Mouse (Mus musculus) heart, embryonic 11.5 days (tissue): ENCODE measurements around the gene Vpreb1. TPM values are rescaled to one million over a fixed set of nuclear protein-coding genes. Genes with fewer than 3 reads are reported as not detected.

Experiments
- ATAC-seq: fragments of 200-750 bp; cut with Nextera tagmentation; replicated peaks from 2 replicates; pipeline ENCODE4 v1.8.0; 2017; ENCODE audit warnings: moderate library complexity; ENCODE audit not compliant: insufficient number of reproducible peaks, low FRiP score, low TSS enrichment
- H3K27ac ChIP-seq: fragments of 300-500 bp; sonication (generic); 2 replicates; pipeline ENCODE4 v1.5.1; 2014; ENCODE audit warnings: mild to moderate bottlenecking, low read depth, low read length
- H3K27me3 ChIP-seq: fragments of 300-500 bp; sonication (generic); 2 replicates; pipeline ENCODE4 v1.6.1; 2014; ENCODE audit warnings: mild to moderate bottlenecking, low read length, mixed read lengths; ENCODE audit not compliant: control insufficient read depth, insufficient read depth
- H3K36me3 ChIP-seq: fragments of 300-500 bp; sonication (generic); 2 replicates; pipeline ENCODE4 v1.6.1; 2014; ENCODE audit warnings: mild to moderate bottlenecking, low read length, moderate library complexity, mixed read lengths; ENCODE audit not compliant: control insufficient read depth, insufficient read depth
- H3K4me1 ChIP-seq: fragments of 300-500 bp; sonication (generic); 2 replicates; pipeline ENCODE4 v1.6.1; 2014; ENCODE audit warnings: low read length; ENCODE audit not compliant: control insufficient read depth, insufficient read depth
- H3K4me2 ChIP-seq: fragments of 300-500 bp; sonication (generic); 2 replicates; pipeline ENCODE4 v1.6.1; 2014; ENCODE audit warnings: mild to moderate bottlenecking, moderate library complexity
- H3K4me3 ChIP-seq: fragments of 300-500 bp; sonication (generic); 2 replicates; pipeline ENCODE4 v1.5.1; 2014; ENCODE audit warnings: low read depth, low read length
- H3K9ac ChIP-seq: fragments of 300-500 bp; sonication (generic); 2 replicates; pipeline ENCODE4 v1.6.1; 2014; ENCODE audit warnings: mild to moderate bottlenecking, low read depth, low read length, moderate library complexity
- H3K9me3 ChIP-seq: fragments of 300-500 bp; sonication (generic); replicated peaks from 2 replicates; pipeline ENCODE4 v1.6.1; 2016; ENCODE audit warnings: low read length; ENCODE audit not compliant: control insufficient read depth
- WGBS: fragments of 180-500 bp; shearing (Covaris S2); extraction: QIAGEN DNeasy Blood & Tissue Kit; methylation state at CpG from one replicate; pipeline ENCODE4 v1.1.7; 2014; ENCODE audit not compliant: insufficient replicate concordance; 5-methylcytosine and 5-hydroxymethylcytosine counted together
- polyA plus RNA-seq: library from polyadenylated mRNA; unstranded; fragments of >200 nt; fragmentation: Nextera tagmentation; extraction: Ambion mirVana; gene quantifications from 2 replicates; pipeline ENCODE4 v1.2.1, GENCODE M21; 2014

The Vpreb1 gene
- polyA plus RNA-seq, 1 experiment from 2014 or later: 1.4 TPM

DNA sequence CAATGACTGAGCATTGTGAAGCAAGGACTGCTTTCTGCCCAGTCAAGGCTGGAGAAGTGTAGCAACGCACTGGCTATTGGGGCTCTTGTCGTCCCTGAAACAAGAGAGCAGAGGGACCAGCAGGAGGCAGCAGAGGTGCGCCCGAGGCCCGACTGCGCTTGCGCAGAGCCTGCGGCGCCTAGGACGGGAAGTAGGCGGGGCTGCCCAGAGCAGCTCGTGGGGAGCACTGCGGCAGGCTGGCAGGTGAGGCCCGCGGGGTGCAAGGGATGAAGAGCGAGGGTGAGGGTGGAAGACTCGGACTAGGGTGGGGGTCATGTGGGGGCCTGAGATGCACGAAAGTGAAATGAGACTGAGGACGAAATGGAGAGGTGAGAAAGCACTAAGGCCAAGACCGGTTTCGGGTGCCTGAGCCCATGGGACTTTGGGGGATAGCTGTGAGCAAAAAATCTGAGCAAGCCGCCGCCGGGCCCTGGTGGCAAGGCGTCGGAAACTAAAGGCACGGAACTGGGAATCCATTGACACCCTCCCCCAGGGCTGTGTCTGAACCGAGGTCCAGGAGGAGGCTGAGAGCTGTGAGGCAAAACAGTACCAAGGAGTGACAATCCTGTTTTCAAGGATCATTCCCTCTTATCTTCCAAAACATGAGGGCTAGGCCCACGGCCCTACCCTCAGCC lies 25.9 kb upstream of the Vpreb1 start, which contains the start of gene Ppm1f:
TSS of gene Ppm1f (plus strand) at position 88 of the 674 bp plus-strand sequence.
- ATAC-seq: peak; percentile 84
- peak within 1 kb of the TSS; percentile 29 for H3K27ac ChIP-seq
- peak within 1 kb of the TSS; percentile 83 for H3K9ac ChIP-seq
- H3K4me2 ChIP-seq: peak within 1 kb of the TSS; percentile 88
- WGBS: under 1% methylated on average over 29 of the region's 29 CpGs
- peaks cover 9% of the 10 kb centered on the region for H3K36me3 ChIP-seq
- H3K4me1 ChIP-seq: peaks cover 8% of the 10 kb centered on the region
- H3K4me3 ChIP-seq: peak within 1 kb of the TSS; percentile 62
- no peaks in the 10 kb centered on the region for H3K9me3 ChIP-seq
- H3K27me3 ChIP-seq: no peaks in the 10 kb centered on the region

DNA sequence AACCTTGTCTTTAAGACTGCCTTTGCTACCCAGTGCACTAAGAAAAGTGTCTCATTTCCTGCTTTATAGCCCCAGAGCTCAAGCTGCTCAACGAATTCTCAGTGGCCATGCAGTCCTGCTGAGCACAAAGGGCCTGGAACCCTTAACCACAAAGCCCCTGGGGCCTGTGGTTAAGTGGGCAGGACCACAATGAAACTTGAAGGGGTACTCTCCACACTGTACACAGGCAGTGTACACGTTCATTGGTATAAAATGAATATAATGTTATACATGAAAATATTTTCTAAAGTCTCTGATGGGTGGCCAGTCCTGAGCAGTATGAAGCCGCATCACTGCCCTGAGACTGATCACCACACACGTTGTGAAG lies 25.4 kb upstream of the Vpreb1 start:
- peaks cover 11% of the 10 kb centered on the region for H3K36me3 ChIP-seq
- WGBS: 27% methylated on average over 4 of the region's 4 CpGs
- no peak overlapping the region for H3K9ac ChIP-seq
- H3K9me3 ChIP-seq: no peaks in the 10 kb centered on the region
- no peak overlapping the region for H3K27ac ChIP-seq
- ATAC-seq: peak; percentile 29
- H3K27me3 ChIP-seq: no peaks in the 10 kb centered on the region
- H3K4me1 ChIP-seq: peaks cover 8% of the 10 kb centered on the region
- H3K4me2 ChIP-seq: no peak overlapping the region; the same call in 1 of the 2 replicates
- H3K4me3 ChIP-seq: no peak overlapping the region

DNA sequence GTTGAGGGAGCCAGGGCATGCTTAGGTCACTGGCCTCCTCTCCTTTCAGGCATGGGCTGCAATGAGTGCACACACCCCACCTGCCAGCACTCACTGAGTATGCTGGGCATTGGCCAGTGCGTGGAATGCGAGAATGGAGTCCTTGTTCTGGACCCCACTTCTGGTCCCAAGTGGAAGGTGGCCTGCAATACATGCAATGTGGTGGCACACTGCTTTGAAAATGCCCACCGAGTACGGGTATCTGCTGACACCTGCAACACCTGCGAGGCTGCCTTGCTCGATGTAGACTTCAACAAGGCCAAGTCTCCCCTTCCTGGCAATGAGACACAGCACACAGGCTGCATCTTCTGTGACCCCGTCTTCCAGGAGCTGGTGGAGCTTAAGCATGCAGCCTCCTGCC lies 21.7 kb upstream of the Vpreb1 start:
- Histone ChIP-seq H3K27me3 (no peaks in the 10 kb centered on the region), H3K4me2 (no peak overlapping the region), H3K9ac (no peak overlapping the region), H3K4me1 (peaks cover 5% of the 10 kb centered on the region), H3K4me3 (no peak overlapping the region), H3K27ac (no peak overlapping the region), H3K9me3 (no peaks in the 10 kb centered on the region), H3K36me3 (peaks cover 36% of the 10 kb centered on the region)
- WGBS: 91% methylated on average over 7 of the region's 7 CpGs
- no peak for ATAC-seq

DNA sequence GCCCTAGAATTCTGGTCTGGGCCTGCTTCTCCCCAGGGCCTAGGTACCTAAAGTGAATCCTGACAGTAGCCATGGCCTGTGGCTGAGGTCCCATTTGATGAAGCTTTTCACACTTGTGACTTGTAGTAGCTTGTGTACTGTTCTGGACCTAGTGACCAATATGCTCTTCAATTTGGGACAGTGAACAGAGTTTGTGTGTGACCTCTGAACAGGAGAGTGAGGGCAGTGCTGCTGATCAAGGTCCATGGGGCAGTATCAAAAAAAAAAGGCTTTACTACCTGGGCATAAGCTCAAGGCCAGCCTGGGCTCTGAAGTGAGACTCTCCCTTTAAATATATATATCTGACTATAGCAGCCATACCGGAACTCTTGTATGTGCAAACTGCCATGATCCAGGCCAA lies 17.7 kb upstream of the Vpreb1 start:
- H3K4me2 ChIP-seq: no peak overlapping the region
- H3K9ac ChIP-seq: no peak overlapping the region
- no peak for ATAC-seq
- H3K36me3 ChIP-seq: peaks cover 56% of the 10 kb centered on the region
- WGBS: 88% methylated on average over 1 of the region's 1 CpGs
- H3K9me3 ChIP-seq: no peaks in the 10 kb centered on the region
- no peak overlapping the region for H3K4me3 ChIP-seq
- no peak overlapping the region for H3K27ac ChIP-seq
- no peaks in the 10 kb centered on the region for H3K27me3 ChIP-seq
- H3K4me1 ChIP-seq: no peaks in the 10 kb centered on the region

DNA sequence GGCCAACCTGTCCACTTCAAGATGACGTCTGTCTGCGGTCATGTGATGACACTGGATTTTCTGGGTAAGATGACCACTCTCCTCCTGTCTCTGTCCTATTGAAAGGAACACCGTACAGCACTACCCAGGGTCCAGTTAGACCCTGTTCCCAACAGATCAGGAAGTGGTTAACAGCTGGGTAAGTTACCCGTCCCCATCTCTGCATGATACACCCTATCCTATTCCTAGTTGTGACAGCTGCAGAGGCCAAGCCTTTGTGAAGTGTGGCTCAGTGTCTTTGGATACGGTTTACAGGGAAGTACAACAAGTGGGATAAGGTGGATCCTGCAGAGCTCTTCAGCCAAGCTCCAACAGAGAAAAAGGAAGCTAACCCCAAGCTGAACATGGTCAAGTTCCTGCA lies 8.4 kb upstream of the Vpreb1 start:
- Histone ChIP-seq H3K36me3 (peaks cover 36% of the 10 kb centered on the region), H3K9ac (no peak overlapping the region), H3K27me3 (no peaks in the 10 kb centered on the region), H3K4me3 (no peak overlapping the region), H3K4me2 (no peak overlapping the region), H3K9me3 (no peaks in the 10 kb centered on the region), H3K27ac (no peak overlapping the region), H3K4me1 (no peaks in the 10 kb centered on the region)
- ATAC-seq: no peak
- 87% methylated on average over 5 of the region's 5 CpGs for WGBS

DNA sequence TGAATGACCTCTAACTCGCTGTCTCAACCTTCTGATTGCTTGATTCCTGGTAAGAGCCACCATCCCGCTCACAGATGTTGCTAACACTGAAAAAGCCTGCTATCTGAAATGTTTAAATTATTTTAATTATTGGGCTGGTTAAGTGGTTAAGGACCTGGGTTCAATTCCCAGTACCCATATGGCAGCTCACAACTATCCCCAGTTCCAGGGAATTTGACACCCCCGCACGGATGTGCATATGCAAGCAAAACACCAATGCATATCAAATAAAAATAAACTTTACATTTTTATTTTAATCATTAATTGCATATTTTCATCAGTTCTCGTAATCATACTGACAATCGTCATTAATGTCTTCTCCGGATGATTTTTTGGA lies 414 bp downstream of the Vpreb1 start:
- peak; percentile 41; the same call in 1 of the 2 replicates for ATAC-seq
- WGBS: 36% methylated on average over 7 of the region's 7 CpGs

DNA sequence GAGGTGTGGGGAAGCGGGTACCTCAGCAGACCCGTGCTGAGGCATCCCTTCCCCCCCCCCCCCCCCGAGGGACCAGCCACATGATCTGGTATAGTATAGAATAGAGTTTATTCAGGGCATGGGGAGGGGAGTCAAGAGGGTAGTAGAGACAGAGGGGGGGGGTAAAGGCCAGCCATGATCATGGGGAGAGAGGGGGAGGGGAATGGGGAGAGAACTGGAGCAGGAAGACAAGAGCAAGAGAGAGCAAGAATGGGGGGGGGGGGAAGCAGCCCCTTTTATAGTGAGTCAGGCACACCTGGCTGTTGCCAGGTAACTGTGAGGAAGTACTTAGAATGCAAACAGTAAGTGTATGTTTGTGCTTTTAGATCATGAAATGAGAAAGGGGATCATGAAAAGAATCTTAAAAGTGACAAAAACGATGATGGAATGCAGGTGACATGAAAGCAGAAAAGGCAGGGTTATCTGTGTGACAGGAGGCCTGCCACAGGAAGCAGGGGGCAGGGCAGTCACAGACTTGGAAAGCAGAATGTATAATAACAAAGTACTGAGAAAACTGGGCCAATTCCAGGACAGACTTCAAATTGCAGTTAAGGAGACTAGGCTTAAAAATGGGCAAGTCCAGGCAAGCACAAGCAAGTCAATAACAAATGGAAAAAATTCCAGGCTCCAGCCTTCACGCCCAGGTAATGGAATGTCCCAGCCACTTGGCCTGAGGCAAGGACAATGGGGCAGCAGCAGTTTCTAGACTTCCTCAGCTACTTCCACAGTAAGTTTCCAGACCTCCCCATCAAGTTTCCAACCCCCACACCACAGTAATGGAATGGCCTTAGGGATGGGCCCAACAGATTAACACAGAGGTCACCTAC lies 4.7 kb downstream of the Vpreb1 start:
- ATAC-seq: no peak

More for the DNA sequence above, 414 bp downstream of the Vpreb1 start:
- H3K36me3 ChIP-seq: no peaks in the 10 kb centered on the region; the same call in 1 of the 2 replicates
- peaks cover 7% of the 10 kb centered on the region for H3K4me1 ChIP-seq
- peak overlapping the region; percentile 79 for H3K9ac ChIP-seq
- peak overlapping the region; percentile 67 for H3K4me3 ChIP-seq
- no peaks in the 10 kb centered on the region for H3K9me3 ChIP-seq
- peak overlapping the region; percentile 97; the same call in 1 of the 2 replicates for H3K27ac ChIP-seq
- H3K4me2 ChIP-seq: peak overlapping the region; percentile 77
- no peaks in the 10 kb centered on the region for H3K27me3 ChIP-seq

DNA sequence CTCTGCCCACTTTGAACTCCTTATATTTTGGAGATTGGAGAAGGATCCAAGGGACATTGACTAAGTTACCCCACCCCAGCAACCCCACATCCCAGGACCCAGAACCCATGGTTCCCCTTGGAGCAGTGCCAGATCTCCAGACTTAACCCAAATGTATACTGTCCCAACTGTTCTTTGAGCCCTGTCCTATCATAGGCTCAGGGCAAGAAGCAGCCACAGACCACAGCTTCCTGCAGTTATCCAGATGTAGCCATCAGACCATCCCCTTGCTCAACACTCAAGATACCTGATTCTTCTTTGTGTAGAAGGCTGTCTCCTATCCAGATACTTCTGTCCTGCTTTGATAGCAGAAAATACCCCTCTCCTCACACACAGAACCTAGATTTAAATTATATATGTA lies 5.4 kb downstream of the Vpreb1 start:
- no peaks in the 10 kb centered on the region for H3K27me3 ChIP-seq
- H3K36me3 ChIP-seq: no peaks in the 10 kb centered on the region
- no peak overlapping the region for H3K4me2 ChIP-seq
- no peak overlapping the region for H3K4me3 ChIP-seq
- no peak overlapping the region for H3K9ac ChIP-seq
- H3K27ac ChIP-seq: no peak overlapping the region
- no peaks in the 10 kb centered on the region for H3K9me3 ChIP-seq
- H3K4me1 ChIP-seq: no peaks in the 10 kb centered on the region
- ATAC-seq: no peak

More for the DNA sequence above, 4.7 kb downstream of the Vpreb1 start:
- H3K36me3 ChIP-seq: no peaks in the 10 kb centered on the region
- H3K4me3 ChIP-seq: no peak overlapping the region
- H3K9me3 ChIP-seq: no peaks in the 10 kb centered on the region
- 33% methylated on average over 5 of the region's 5 CpGs for WGBS
- no peak overlapping the region for H3K9ac ChIP-seq
- no peak overlapping the region for H3K4me2 ChIP-seq
- no peaks in the 10 kb centered on the region for H3K4me1 ChIP-seq
- H3K27ac ChIP-seq: no peak overlapping the region
- no peaks in the 10 kb centered on the region for H3K27me3 ChIP-seq
